Mouse (Mus musculus): ENCODE measurements around the gene Dlec1.
A peak's percentile ranks its signal among the peaks of the same experiment; 100 is the strongest.

The Dlec1 gene

DNA sequence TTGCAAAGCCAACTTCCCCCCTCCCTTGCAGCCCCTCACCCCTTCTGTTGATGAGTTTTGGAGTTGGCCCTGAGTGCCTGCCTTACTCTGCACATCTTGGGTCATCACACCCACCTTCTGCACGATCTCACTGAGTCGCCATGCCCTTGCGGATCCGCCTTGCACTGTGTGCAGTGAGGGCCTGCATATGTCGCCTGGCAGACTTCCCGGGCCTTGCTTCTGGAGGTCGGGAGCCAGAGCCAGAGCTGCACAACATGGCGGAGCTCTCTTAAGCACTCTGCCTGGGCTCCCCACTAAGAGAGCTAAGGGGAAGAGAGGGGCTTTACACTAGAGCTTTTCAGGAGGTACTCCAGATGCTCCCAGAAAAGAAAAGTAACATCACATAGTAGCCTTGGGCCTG, 42.4 kb downstream of the Dlec1 start:
- no peak for DNase-seq

- no peak for DNase-seq
Observed at GRCm38 (mm10) chr9:119145137-119145536, 42.9 kb downstream of the Dlec1 start.

GRCm38 (mm10) chr9:119145638-119146037, 43.4 kb downstream of the Dlec1 start:
- DNase-seq = no peak

GRCm38 (mm10) chr9:119146098-119146770, 44.0 kb downstream of the Dlec1 start:
- DNase-seq = no peak

GRCm38 (mm10) chr9:119149601-119150000, 47.3 kb downstream of the Dlec1 start:
- DNase-seq = no peak

DNA sequence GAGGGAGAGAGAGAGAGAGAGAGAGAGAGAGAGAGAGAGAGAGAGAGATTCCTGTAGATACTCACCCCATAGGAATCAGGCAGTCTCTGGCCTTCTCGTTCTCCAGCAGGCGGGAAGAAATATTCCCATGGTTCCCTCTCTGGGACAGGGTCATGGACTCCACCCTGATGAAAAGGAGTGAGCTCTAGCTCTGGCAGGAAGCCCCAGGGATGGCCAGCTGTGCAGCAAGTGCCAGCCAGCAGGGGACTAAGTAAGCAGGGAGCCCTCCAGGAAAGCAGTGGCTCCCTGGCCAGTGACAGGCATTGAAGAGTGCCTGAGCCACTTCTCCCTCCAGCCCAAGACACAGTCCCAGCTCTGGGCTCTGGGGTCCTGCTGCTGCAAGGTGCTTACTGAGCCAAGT, 49.5 kb downstream of the Dlec1 start:
- no peak for DNase-seq

- no peak for DNase-seq
Observed at GRCm38 (mm10) chr9:119155416-119155815, 53.1 kb downstream of the Dlec1 start.

- DNase-seq = no peak
Observed at GRCm38 (mm10) chr9:119155826-119156225, 53.5 kb downstream of the Dlec1 start.

- peak; percentile 13 to 16 for DNase-seq
Observed at GRCm38 (mm10) chr9:119156278-119157201, 54.3 kb downstream of the Dlec1 start, which contains the start of gene Acaa1b. Acaa1b (minus strand) TSS chr9:119157093.

DNA sequence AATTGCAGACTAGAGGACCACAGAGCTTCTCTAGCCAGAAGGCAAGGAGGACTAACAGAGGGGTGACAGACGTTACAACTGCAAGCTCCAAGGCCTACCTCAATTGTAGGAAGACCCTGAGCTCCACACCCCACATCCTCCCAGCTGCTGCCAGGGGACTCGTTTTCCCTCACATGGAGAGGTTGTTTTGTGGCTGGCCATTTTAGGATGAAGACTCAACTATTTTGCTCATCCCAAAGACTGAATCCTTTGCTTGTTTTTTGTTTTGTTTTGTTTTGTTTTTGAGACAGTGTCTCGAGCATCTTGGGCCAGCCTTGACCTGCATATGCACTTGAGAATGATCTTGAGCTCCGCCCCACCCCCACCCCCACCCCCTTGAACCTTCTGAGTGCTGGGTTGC, 56.6 kb downstream of the Dlec1 start, which contains the start of gene Gm47289:
TSS of gene Gm47289 (plus strand) at position 301 of the 400 bp plus-strand sequence.
- no peak for DNase-seq

DNA sequence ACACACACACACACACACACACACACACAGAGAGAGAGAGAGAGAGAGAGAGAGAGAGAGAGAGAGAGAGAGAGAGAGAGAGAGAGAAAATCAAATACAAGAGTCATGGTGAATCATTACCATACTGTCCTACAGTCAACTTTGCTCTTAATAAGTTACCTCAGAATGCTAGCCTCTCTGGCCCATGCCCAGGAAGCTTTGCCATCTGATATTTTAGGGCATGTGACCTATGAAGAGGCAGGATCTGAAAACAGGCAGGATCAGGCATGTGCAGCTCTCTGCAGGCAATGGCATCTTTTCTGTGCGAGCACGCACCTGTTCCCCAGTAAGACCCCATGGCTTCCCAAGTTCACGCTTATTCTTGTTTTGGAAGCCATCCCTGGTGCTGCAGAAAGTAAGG, 58.4 kb downstream of the Dlec1 start:
- no peak for DNase-seq

DNA sequence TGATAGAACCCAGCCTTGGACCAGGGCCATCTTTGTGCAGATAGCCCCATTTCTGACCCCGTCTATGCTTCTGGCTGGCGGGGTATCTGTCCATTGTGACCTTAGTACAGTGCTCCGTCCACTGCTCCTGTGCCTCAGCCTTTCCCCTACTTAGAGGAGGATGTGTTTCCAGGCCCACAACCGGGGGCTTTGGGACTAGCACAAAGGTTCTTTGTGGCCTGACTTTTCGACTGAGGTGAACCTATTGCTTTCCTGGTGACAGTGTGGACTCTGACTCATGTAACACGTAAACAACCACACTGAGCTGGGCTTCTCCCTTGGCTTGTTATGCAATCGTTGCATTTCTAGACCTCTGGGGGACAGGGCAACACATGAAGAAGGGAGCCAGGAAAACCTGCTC, 62.5 kb downstream of the Dlec1 start:
- DNase-seq = no peak

GRCm38 (mm10) chr9:119165548-119165947, 63.3 kb downstream of the Dlec1 start:
- DNase-seq = no peak

GRCm38 (mm10) chr9:119167608-119168007, 65.3 kb downstream of the Dlec1 start:
- no peak for DNase-seq

DNA sequence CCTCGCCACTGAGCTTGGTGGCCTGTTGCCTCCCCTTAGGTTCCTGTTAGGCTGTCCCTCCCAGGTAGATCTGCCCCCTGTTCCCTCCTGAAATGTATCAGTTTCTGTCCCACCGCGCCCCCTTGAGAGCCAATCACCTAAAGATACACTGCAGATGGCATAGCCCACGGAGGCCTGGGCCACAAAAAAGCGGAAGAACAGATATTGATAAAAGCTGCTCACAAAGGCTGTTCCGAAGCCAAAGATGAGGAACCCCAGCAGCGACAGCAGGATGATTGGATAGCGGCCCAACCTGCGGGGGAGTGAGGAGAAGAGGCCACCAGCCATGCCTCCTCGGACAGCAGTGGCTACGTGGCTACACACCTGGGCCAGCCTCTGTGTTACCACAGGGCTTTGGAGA, 77.0 kb downstream of the Dlec1 start:
- no peak for DNase-seq

DNA sequence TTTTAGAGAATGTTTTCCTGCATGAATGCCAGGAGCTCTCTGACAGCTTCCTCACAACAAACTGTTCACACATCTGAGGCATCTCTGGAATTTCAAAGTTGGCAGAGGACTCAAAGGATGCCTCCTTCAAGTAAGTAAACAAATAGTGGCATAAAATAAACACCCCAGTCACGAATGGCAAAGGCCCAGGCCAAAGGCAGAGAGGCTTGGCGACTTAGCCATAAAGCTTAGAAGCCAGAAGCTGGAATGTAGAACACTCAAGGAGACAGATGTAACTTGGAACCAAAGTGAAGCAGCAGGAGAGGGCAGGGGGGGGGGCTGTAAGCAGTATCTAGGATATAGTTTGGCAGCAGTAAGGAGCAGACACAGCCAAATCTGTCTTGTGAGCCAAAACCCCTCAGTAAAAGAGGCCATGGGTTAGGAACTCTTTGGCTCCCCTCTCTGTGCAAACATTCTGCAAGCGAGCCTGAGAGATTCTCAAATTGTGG, 79.0 kb downstream of the Dlec1 start:
- no peak for DNase-seq

DNA sequence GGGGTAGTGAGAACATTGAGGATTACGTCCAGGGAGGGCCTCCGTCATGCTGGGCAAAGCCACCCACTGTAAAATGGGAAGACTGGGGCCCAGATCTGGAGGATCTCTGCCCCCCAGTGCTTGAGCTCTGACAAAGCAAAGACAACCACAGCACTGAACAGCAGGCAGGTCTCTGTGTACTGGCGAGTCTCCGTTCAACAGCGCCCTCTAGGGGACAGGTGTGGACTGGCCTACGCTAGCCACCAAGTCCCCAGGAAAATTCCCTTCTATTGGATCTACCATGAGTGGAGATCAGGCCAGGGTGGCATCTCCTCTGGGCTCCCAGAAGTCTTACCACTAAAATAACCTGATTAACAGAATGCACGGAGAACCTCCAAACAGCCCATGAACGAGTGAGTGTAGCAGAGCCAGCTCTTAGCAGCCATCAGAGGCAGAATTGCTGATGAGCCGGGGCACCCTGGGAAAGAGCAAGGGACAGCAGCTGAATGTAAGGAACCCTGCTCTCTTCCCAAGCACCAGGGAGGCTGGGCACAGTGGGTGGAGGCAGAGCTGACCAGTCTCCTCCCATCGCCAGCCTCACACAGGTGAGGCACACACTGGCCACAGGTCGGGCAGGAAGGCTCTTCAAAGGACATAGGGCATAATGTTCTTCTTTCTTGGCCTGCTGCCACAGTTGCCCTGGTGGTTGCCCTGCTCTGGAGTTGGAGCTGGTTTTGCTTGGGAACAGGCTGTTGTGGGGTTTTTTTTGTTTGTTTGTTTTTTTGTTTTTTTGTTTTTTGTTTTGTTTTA, 90.1 kb downstream of the Dlec1 start:
- no peak for DNase-seq
